Mouse (Mus musculus): ENCODE data around the gene Cd9.

Cd9 gene

DNA sequence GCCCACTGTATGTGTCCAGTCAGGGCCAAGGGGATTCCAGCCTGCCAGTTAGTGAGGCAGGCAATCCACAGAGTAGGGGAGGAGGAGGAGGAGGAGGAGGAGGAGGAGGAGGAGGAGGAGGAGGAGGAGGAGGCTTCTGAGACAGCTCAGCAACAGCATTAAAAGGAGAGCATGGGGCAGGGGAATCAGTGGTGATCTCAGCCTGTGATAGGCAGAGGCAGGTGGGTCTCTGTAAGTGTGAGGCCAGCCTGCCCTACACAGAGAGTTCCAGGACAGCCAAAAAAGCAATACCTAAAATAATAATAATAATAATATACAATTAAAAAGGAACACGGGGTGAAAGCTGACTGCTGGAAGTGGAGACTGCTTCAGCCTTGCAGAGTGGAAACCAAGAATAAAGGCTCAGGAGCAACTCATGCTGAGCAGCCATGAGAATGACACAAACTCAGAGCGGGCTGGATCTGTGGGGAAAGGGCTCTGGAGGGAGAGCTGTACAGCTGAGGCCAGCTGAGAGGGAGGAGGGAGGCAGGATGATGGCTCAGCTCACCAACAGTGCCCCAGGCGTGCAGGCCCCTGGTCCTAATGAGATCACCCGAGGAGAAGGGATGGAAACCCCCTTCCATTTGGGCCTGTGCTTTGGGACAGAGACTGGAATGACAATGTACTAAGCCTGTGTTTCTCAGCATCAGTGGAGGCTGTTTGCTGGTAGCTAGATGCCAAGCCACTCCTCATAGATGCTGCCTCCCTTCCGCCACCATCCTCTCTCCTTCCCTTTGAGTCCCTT lies 59.7 kb downstream of the Cd9 start:
- no peak for DNase-seq (ENCODE audit: low read depth)

DNA sequence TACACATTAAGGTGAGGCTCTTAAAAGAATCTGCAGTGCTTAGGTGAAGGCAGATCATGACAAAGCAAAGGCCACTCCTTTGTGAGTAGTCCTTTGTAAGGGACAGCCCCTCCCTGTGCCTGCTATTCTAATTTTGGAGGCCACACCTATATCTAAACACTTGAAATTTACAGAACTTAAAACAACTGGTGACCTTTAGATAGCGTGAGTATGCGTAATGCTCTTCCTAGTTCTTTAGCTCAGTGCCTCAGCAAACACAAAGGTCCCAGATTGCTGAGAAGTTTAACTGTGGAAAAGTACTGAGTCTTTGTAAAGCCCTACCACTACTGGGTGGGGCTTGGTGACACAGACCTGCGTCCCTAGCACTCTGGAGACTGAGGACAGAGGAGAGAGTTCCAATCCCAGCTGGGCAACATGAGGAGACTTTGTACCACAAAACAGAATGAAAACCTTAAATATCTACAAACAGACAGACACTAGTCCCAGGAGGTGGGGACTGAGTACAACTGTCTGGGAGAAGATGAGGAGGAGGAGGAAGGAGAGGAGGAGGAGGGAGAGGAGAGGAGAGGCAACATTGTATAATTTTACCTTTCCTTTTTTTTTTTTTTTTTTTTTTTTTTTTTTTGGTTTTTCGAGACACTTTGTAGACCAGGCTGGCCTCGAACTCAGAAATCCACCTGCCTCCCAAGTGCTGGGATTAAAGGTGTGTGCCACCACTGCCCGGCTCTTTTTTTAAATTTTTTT lies 60.7 kb downstream of the Cd9 start:
- DNase-seq (ENCODE audit: low read depth): peak; percentile 39

DNA sequence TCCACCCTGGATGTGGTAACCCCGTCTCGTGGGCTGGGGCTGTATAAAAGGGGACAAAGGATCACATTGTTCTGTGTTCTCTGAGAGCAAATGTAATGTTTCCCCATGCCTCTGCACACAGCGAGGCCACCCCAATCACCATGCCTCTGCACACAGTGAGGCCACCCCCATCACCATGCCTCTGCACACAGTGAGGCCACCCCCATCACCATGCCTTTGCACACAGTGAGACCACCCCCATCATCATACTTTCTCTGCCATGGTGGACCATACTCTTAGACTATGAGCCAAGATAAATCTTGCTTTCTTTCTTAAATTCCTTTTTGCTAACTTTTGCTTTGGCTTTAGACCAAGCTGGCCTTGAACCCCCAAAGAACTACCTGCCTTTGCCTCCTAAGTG lies 61.3 kb downstream of the Cd9 start:
- DNase-seq (ENCODE audit: low read depth): no peak

DNA sequence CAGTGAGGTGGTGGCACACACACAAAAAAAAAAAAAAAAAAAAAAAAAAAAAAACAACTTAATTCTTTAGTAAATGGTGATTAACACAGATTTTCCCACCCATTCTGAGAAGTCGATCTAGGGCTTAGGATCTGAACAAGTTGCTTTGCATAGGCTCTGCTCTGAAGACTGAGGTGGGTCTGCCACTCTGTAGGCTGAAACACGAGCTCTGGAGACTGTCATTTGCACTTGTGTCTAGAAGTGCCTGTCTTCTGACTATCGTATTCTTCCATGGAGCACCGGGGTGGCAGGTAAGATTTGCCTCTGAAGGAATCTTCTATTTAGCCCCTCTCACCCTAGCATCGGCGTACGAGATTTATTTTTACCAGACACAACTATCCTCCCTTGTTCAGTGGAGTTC lies 62.1 kb downstream of the Cd9 start:
- no peak for DNase-seq (ENCODE audit: low read depth)

DNA sequence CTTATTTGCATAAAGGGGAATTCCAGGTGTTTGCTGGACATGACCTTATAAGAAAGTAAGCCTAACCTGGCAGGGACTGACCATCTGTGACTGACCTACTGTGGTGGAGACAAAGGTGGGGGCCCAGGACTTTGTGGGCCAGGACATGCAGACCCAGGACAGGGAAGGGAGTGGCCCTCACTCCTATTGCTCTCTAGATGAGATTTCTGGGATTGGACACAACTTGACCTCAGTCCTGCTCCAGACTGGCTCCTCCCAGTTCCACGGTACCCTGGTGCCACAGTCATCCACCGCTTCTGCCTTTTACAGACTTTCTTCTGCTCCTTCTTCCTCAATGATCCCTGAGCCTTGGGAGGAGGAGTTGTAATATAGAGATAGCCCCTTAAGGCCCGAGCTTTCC lies 63.6 kb downstream of the Cd9 start:
- DNase-seq (ENCODE audit: low read depth): no peak

DNA sequence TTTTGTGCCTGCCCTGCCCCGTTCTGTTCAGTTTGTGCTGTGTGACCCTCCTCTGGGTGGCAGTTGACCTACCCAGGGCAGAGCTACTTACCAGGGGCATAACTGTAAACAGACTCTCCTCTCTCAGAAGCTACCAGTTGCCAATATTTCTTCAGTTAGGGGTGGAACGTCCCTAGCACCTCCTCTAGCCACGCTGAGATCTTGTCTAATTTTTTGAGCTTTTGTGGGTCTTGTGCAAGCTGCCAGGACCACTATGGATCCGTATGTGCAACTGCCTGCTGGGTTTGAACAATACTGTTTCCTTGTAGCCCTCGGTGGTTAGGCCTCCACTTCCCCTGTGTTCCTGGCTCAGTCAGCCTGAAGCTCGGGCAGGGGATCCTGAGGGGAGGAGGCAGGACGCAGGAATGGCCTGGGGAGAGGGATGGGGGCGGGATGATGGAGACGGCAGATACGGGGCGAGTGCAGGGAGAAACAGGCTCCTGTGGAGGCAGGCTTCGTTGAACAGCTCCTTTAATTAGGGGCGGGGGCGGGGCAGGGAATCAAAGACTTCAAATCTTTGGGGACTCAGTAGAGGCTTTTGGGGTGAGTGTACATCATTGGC lies 64.1 kb downstream of the Cd9 start:
- DNase-seq (ENCODE audit: low read depth): no peak

DNA sequence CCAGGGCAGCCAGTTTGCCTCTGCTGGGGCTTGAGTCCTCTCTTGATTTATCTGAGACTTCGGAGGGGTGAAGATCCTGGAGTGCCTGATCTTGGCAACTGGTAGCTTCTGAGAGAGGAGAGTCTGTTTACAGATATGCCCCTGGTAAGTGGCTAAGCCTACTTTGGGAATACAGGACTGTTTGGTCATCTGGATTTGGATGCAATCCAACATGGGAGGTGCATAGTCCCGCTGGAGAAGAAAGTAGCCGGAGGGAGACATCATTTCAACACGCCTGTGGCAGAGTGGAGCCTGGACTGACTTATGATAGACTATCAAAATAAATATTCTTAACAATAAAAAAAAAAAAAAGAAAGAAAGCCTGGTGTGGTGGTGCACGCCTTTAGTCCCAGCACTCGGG lies 64.8 kb downstream of the Cd9 start:
- no peak for DNase-seq (ENCODE audit: low read depth)

DNA sequence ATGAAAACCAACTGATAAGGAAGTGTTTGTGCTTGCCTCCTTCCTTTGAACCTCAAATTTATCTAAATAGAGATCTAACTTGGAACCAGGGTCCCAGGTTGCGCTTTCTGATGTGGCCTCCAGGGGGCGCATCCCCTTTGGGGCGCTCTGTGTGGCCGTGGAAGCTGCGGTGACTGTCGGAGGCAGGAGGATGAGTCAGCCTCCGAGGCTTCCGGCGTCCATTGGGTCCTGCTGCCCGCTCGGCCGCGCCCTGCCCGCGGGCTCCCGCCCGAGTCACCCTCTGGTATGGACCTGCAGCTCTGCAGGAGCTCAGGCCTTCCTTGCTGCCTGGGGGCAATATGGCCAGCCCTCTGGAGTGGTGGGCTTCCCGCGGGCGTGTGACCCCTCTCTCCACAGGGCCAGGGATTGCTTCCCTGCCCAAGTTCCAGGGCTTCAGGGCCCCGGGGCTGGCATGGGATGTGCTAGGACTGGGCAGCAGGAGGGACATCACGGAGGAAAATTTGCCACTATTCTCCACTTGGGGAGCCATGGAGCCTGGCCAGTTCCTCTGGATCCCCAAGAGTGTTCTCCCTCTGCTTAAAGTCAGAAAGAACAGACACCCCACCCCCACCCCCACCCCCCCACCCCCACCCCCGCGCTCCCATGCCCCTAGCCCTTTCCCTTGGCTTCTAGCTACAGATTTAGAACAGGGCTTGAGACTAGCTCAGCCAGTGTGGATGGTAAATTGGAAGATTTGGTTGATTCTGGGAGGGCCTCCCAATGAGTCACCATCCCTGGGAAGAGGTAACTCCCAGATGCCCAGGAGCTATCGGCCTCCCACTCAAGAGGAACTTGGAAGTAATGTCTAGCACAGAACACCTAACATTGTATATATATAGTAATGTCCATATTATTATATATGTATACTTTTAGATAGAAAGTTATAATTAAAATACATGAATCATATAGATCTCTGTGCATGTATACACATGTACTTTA lies 67.9 kb downstream of the Cd9 start:
- DNase-seq (ENCODE audit: low read depth): peak; percentile 96

DNA sequence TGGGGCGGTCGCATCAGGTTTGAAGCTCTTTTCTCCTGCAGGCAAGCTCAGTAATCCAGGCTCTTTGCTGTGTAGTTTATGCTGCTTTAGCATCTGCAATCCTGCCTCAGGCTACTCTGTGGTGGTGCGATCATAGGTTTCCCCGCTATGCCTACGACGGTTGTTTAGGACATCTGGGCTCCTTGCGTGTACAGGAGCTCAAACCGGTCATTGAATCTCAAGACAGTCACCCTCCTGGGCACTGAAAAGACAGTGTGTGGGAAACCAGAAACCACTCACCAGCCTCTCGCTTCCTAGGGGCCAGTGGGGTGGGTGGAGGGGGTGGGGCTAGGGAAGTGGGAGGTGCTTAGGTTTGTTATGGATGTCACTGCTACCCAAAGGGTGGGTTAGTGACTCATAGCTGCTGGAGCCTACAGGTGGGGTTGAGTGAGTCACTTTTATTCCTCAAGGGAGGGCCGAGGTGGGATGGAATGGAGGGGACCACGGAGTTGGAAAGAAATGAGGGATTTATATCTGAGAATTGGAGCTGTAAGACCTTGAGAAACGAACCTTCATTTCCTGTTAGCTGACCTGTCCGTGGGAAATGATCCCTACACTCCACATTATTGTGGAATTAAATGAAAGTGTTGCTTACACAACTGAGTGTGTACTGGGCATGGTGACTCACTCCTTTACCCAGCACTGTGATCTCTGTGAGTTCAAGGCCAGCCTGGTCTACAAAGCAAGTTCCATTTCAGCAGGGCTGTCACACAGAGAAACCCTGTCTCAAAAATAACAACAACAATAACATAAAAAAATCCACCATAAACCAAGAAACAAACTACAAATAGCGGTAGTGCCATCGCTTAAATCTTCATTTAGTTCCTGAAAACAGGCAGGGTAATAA lies 69.1 kb downstream of the Cd9 start:
- peak; percentile 59 for DNase-seq (ENCODE audit: low read depth)

DNA sequence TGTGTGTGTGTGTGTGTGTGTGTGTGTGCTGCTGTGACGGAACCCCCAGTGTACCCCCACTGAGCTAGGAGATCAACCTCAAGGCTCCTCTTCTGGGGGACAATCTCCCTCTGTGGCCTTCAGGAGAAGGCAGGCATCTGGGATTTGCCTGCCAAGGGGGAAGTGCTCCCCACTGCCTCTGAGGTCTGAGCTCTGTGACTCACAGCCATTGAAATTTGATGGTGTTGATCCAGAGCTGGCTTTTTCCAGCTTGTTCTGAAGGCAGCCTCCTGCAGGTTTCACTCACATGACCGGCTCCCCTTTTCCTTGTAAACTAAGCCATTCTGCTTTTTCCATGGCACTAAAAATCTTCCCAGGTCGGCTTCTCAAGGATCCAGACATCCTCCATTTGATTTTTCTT lies 70.4 kb downstream of the Cd9 start:
- DNase-seq (ENCODE audit: low read depth): peak; percentile 92

DNA sequence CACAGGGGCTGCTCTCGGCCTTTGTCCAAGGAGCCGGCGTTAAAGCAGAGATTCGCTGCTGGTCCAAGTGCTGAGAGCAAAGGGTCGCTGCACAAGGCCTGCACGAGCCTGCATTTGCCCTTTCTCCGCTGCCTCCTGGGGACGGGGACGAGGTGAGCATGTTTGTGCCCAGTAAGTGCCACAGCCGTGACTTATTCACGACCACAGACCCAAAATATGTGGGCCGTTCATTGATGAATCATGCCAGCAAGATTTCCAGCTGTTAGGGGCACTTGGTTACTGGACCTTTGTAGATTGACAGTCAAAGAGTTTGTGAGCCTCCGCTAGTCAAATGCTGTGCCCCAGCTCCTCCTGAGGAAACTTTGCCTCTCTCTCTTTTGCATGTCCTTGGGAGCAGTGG lies 71.1 kb downstream of the Cd9 start:
- peak; percentile 36 for DNase-seq (ENCODE audit: low read depth)

DNA sequence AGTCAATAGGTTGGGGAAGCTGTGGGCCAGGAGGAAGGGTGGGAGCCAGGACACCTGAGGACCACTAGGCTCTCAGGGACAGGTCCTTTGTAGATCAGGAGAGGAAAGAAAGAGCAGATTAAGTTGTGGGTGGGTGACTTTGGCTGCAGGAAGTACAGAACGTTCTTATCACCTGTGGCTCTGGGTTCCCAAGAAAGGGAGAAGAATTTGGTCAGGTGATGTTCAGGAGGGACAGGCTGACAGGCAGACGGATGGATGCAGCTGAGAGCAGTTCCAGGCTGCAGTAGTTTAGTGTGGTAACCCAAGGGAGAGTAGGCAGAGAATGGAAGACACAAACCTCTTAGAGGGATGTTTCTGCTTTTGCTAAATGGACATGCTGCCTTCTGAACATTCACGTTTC lies 71.5 kb downstream of the Cd9 start:
- no peak for DNase-seq (ENCODE audit: low read depth)

DNA sequence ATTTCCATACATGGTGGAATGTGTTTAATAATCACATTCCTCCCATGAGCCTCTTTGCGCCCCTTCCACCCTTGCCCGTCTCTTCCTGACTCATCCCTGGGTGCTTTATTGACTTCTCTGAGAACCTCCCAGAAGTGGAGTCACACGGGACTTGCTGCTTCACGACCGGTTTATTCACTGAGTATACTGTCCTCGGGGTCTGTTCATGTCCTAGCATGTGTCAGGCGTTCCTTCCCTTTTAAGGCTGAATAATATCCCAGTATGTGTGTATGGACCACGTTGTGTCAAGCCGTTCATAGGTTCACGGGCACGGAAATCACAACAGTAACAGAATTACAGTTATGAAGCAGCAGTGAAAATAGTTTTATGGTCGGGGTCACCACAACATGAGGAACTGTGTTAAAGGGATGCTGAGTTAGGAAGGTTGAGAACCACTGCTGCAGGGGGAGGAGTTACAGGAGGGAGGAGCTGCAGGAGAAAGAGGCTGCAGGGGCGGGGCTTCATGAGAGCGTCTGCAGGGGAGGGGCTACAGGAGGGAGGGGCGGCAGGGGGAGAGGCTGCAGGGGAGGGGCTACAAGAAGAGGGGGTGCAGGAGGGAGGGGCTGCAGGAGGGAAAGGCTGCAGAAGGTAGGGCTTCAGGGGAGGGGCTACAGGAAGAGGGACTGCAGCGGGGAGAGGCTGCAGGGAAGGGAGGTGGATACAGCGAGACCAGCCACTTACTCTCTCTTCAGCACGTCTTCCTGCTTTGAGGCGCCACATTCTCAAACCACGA lies 72.4 kb downstream of the Cd9 start:
- peak; percentile 60 for DNase-seq (ENCODE audit: low read depth)

DNA sequence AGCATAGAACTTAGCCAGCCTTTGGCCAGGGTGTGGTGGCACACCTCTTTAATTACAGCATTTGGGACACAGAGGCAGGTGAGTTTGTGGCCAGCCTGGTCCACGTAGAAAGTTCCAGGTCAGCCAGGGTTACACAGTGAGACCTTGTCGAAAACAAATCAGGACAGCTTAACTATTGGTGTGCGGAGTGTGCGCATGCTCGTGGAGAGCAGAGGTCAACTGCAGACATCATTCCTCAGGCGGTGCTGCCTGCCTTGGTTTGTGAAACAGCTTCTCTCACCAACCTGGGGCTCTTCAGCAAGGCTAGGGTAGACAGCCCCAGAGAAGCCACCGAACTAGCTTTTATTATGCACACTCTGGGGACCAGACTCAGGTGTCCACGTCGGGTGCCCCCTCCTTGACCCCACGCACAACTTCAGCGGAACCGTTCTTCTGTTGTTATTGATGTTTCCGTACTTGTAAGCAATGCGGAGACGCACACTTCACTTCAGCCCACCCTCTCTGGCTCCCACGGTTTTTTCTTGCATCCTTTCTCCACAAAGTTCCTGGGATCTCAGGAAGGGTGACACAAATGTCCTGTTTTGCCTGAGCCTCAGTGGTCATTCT lies 74.0 kb downstream of the Cd9 start:
- DNase-seq (ENCODE audit: low read depth): no peak

DNA sequence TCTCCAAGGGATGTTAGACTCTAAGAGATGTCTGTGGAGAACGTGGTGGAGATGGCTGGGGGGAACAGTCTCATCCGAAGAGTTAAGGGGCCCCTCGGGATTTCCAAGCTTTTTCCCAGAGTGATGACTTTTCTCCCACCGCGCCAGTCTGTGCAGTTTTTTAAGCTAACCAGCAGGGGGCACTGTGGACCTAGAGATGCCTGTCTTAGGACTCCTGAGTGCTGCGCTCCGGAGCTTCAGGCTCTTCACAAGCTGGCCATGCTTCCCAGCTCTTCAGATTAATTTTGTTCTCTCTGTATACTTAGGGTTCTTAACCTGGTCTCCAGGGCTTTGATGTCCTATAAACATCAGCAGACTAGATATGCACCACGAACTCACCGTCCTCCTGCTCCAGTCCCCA lies 75.8 kb downstream of the Cd9 start:
- DNase-seq (ENCODE audit: low read depth): peak; percentile 97

DNA sequence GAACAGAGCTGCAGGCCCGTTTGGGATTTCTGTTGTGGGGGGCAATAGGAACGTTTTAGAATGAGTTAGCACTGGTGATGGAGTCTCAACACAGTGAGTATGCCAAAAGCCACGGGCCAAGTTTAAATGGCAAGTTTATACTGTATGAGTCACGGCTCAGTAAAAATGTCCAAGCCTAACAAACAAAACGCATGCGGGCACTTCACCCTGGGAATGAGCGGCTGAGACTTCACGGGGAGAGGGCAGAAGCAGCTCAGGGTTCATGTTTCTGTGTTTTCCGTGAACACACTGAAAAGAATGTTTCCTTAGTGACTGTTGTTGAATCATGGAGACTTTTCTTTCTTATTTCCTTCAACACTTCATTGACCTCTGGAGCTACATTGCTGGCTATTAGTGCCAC lies 81.3 kb downstream of the Cd9 start:
- DNase-seq (ENCODE audit: low read depth): peak; percentile 96

DNA sequence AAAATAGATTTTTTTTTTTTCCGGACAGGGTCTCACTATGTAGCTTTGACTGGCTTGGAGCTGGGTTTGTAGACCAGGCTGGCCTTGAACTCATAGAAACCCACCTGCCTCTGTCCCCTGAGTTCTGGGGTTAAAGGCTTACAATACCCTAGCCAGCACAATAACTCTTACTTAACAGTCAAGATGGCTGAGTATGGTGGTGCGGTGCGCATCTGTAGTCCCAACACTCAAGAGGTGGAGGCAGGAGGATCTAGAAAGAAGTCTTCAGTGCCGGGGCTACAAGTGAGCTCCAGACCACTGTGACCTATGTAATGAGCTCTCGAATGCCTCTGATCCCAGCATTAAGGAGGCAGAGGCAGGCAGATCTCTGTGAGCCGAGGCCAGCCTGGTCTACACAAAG lies 82.9 kb downstream of the Cd9 start:
- no peak for DNase-seq (ENCODE audit: low read depth)

DNA sequence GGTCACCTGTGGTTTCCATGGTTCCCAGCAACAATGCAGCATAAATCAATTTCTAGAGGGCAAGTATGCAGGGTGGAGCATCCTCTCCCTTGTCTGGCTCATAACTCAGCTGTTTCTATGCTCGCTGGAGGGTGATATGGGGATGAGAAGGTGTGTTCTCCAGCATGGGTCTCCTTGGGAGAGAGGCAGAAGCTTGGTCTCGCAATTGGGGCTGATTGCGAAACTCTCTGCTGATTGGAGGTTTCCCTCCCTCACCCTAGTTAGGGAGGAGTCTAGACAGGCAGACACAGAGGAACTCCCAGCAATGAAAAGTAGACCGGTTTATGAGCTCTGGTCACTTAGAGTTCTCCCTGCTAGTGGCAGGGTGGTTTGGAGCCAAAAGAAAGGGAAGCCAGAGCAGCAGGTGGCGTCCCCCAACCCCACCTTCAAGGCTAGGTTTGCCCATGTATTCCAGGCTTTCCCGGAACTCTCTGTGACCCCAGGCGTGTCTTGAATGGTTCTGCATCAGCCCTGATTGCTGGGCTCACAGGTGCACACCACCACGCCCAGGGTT lies 83.5 kb downstream of the Cd9 start:
- peak; percentile 88 for DNase-seq (ENCODE audit: low read depth)

DNA sequence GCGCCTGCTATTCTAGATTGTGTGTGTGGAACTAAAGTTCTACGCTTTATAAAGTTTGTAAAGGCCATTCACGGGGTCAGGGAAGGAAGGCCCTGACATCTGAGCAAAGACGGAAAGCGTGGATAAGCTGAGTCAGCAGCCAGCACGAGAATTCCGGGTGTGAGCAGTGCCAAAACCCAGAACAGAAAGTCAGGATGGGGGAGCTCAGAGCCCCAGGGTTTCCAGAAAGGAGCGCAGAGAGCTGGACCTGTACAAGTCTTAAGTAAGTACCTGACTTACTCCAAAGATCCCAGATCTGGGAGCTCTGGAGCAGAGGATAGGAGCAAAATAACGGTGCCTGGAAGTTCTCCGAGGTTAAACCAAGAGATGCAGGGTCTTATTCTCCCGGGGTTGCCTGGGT lies 84.0 kb downstream of the Cd9 start:
- DNase-seq (ENCODE audit: low read depth): peak; percentile 52

Data from NIH3T3 (cell line).